29 mouse cellular contexts compared by ENCODE assay signal in the genomic region with DNA sequence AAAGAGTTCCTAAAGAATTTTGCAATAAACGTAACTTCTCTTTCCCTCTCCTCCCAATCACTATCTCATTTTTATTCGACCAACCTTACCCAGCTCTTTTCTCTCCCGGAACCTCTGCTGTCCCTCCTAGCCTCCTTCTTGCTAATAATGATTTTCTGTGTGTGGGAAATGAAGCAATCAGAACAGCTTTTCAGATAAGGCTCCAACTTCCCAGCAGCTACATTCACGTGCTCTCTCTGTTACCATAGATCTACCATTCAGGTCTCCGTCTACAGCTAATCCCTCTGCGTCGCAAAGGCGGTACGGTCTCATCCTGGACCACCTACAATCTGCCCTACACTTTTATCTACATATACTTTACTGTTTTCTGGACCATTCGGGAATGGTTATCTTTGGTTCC. TPM values are rescaled to one million over a fixed set of nuclear protein-coding genes. Genes with fewer than 3 reads are reported as not detected.
DNase-seq lines count a peak whose midpoint lies in the region; ATAC-seq and TF ChIP-seq lines count a peak whose summit lies in the region.
"Had no signal": no experiment of that assay in that cellular context is flagged by ENCODE, and none has a peak within 500 bp of the region (broad histone marks: within the 10 kb centered on the region; RNA-seq: fewer than 3 reads in every experiment).

No protein-coding gene starts in this region.

- H3K27me3 ChIP-seq in forebrain, embryonic 10.5 days (ENCODE audit: poor library complexity, severe bottlenecking): no peaks in the 10 kb centered on the region
- H3K27me3 ChIP-seq in forebrain, embryonic 11.5 days (ENCODE audit: control insufficient read depth, insufficient read depth, low read length): no peaks in the 10 kb centered on the region
- H3K27me3 ChIP-seq in midbrain, embryonic 11.5 days (ENCODE audit: control insufficient read depth, insufficient read depth, low read length): no peaks in the 10 kb centered on the region
- H3K27me3 ChIP-seq in midbrain, embryonic 13.5 days: no peaks in the 10 kb centered on the region
- H3K27me3 ChIP-seq in intestine, embryonic 16.5 days (replicated peaks; ENCODE audit: control insufficient read depth, insufficient read depth, low read length): no peaks in the 10 kb centered on the region
- H3K27me3 ChIP-seq: CH12.LX; forebrain, embryonic 13.5 days; heart, embryonic 12.5 days; heart, embryonic 15.5 days; hindbrain, embryonic 13.5 days; Patski had no signal

- no peak for DNase-seq in forebrain, embryonic 10.5 days (ENCODE audit: extremely low spot score, low spot score)
- no peak for DNase-seq in forebrain, embryonic 11.5 days (ENCODE audit: low spot score)
- peak; percentile 80 for DNase-seq in midbrain, embryonic 11.5 days (ENCODE audit: low spot score, missing footprints)
- peak; percentile 6 for DNase-seq in brain, embryonic 14.5 days (ENCODE audit: low read depth)
- no peak for DNase-seq in right cerebral cortex, postnatal 10 days (ENCODE audit: low spot score in 2 of 2)
- DNase-seq: adrenal gland, postnatal 10 days; adrenal gland, postnatal 36 days; B cell, adult 2 months; cerebellum, adult 11 months; cerebellum, adult 2 months; cerebellum, adult 9-11 months; cerebellum, postnatal 25 days; gastrocnemius, adult 2 months; gastrocnemius, postnatal 25 days; heart, adult 18-20 months; heart, postnatal 10 days; heart, postnatal 36 days had no signal

- no peak for ATAC-seq in forebrain, embryonic 11.5 days (replicated peaks; ENCODE audit: low FRiP score)
- no peak for ATAC-seq in midbrain, embryonic 11.5 days (ENCODE audit: low FRiP score)
- no peak for ATAC-seq in midbrain, embryonic 13.5 days
- peak; percentile 83 for ATAC-seq in intestine, embryonic 16.5 days
- ATAC-seq: forebrain, embryonic 13.5 days; forebrain, embryonic 16.5 days; hindbrain, embryonic 16.5 days; Patski had no signal

- no peaks in the 10 kb centered on the region for H3K9me3 ChIP-seq in forebrain, embryonic 10.5 days
- H3K9me3 ChIP-seq in forebrain, embryonic 11.5 days (ENCODE audit: control insufficient read depth, low read length): no peaks in the 10 kb centered on the region
- no peaks in the 10 kb centered on the region for H3K9me3 ChIP-seq in midbrain, embryonic 11.5 days (ENCODE audit: control insufficient read depth, low read length)
- H3K9me3 ChIP-seq in midbrain, embryonic 13.5 days: no peaks in the 10 kb centered on the region
- H3K9me3 ChIP-seq in intestine, embryonic 16.5 days (ENCODE audit: control insufficient read depth, low read length): no peaks in the 10 kb centered on the region
- H3K9me3 ChIP-seq: forebrain, embryonic 13.5 days; G1E; heart, embryonic 12.5 days; heart, embryonic 15.5 days; hindbrain, embryonic 10.5 days; hindbrain, embryonic 13.5 days had no signal

- H3K4me1 ChIP-seq in forebrain, embryonic 10.5 days: peaks cover 11% of the 10 kb centered on the region
- peaks cover 3% of the 10 kb centered on the region; the same call in 1 of the 2 replicates for H3K4me1 ChIP-seq in forebrain, embryonic 11.5 days (replicated peaks; ENCODE audit: control insufficient read depth, insufficient read depth, low read length)
- peaks cover 7% of the 10 kb centered on the region for H3K4me1 ChIP-seq in midbrain, embryonic 11.5 days (ENCODE audit: control insufficient read depth, insufficient read depth, low read length)
- no peaks in the 10 kb centered on the region for H3K4me1 ChIP-seq in midbrain, embryonic 13.5 days (replicated peaks)
- no peaks in the 10 kb centered on the region for H3K4me1 ChIP-seq in intestine, embryonic 16.5 days (ENCODE audit: control insufficient read depth, insufficient read depth, low read length)
- H3K4me1 ChIP-seq: forebrain, embryonic 13.5 days; heart, embryonic 12.5 days; heart, embryonic 15.5 days; hindbrain, embryonic 10.5 days; hindbrain, embryonic 13.5 days had no signal

- H3K27ac ChIP-seq in forebrain, embryonic 10.5 days: no peak overlapping the region
- H3K27ac ChIP-seq in forebrain, embryonic 11.5 days (ENCODE audit: low read depth, low read length): no peak overlapping the region
- no peak overlapping the region for H3K27ac ChIP-seq in midbrain, embryonic 11.5 days (ENCODE audit: low read depth, low read length)
- no peak overlapping the region for H3K27ac ChIP-seq in midbrain, embryonic 13.5 days
- H3K27ac ChIP-seq in intestine, embryonic 16.5 days (ENCODE audit: low read length): no peak overlapping the region
- H3K27ac ChIP-seq: forebrain, embryonic 13.5 days; gastrocnemius, adult 2 months; heart, embryonic 15.5 days; hindbrain, embryonic 10.5 days; hindbrain, embryonic 13.5 days had no signal

- no peak for TF ChIP-seq POLR2A in brain, embryonic 14.5 days (IDR thresholded peaks at IDR 0.05; ENCODE audit: borderline replicate concordance, extremely low read depth, insufficient read depth, insufficient read length, poor library complexity, severe bottlenecking)

- no peak overlapping the region for H3K9ac ChIP-seq in forebrain, embryonic 11.5 days (ENCODE audit: low read length)
- H3K9ac ChIP-seq in midbrain, embryonic 11.5 days (ENCODE audit: low read length): no peak overlapping the region
- H3K9ac ChIP-seq in midbrain, embryonic 13.5 days (replicated peaks): no peak overlapping the region
- no peak overlapping the region for H3K9ac ChIP-seq in intestine, embryonic 16.5 days (ENCODE audit: low read depth, low read length)
- H3K9ac ChIP-seq: forebrain, embryonic 13.5 days; heart, embryonic 12.5 days; heart, embryonic 15.5 days; hindbrain, embryonic 13.5 days had no signal

- no peak overlapping the region for H3K4me2 ChIP-seq in forebrain, embryonic 11.5 days (ENCODE audit: low read depth, low read length, severe bottlenecking)
- H3K4me2 ChIP-seq in midbrain, embryonic 11.5 days: no peak overlapping the region
- H3K4me2 ChIP-seq in midbrain, embryonic 13.5 days (replicated peaks): no peak overlapping the region
- H3K4me2 ChIP-seq in intestine, embryonic 16.5 days (ENCODE audit: low read depth, low read length): no peak overlapping the region
- H3K4me2 ChIP-seq: forebrain, embryonic 13.5 days; heart, embryonic 12.5 days; heart, embryonic 15.5 days; hindbrain, embryonic 13.5 days had no signal

- H3K36me3 ChIP-seq in forebrain, embryonic 10.5 days (replicated peaks): no peaks in the 10 kb centered on the region
- H3K36me3 ChIP-seq in forebrain, embryonic 11.5 days (ENCODE audit: control insufficient read depth, insufficient read depth, low read length): no peaks in the 10 kb centered on the region
- H3K36me3 ChIP-seq in midbrain, embryonic 11.5 days (ENCODE audit: control insufficient read depth, insufficient read depth, low read length): no peaks in the 10 kb centered on the region
- no peaks in the 10 kb centered on the region for H3K36me3 ChIP-seq in midbrain, embryonic 13.5 days
- H3K36me3 ChIP-seq in intestine, embryonic 16.5 days (ENCODE audit: control insufficient read depth, insufficient read depth, low read length): no peaks in the 10 kb centered on the region
- H3K36me3 ChIP-seq: G1E; heart, embryonic 12.5 days; heart, embryonic 15.5 days; hindbrain, embryonic 10.5 days; hindbrain, embryonic 13.5 days had no signal

- H3K4me3 ChIP-seq in forebrain, embryonic 10.5 days: 0 out of 2 replicates have a peak overlapping the region, but pooled peaks have one; percentile 0
- no peak overlapping the region for H3K4me3 ChIP-seq in forebrain, embryonic 11.5 days (ENCODE audit: low read depth, low read length)
- no peak overlapping the region for H3K4me3 ChIP-seq in midbrain, embryonic 11.5 days (ENCODE audit: low read depth, low read length)
- no peak overlapping the region for H3K4me3 ChIP-seq in midbrain, embryonic 13.5 days (replicated peaks)
- no peak overlapping the region for H3K4me3 ChIP-seq in intestine, embryonic 16.5 days (ENCODE audit: low read length)
- H3K4me3 ChIP-seq: forebrain, embryonic 13.5 days; gastrocnemius, adult 2 months; heart, embryonic 12.5 days; heart, embryonic 15.5 days; hindbrain, embryonic 10.5 days; hindbrain, embryonic 13.5 days had no signal

- TF ChIP-seq CTCF in brain, embryonic 14.5 days (IDR thresholded peaks at IDR 0.05; ENCODE audit: borderline replicate concordance, extremely low read depth, insufficient read depth, insufficient read length): no peak

- WGBS in forebrain, embryonic 10.5 days: 47% methylated on average over 10 of the region's 10 CpGs
- WGBS in forebrain, embryonic 11.5 days: 34% methylated on average over 10 of the region's 10 CpGs
- 36% methylated on average over 10 of the region's 10 CpGs for WGBS in midbrain, embryonic 11.5 days
- WGBS in midbrain, embryonic 13.5 days: 28% methylated on average over 10 of the region's 10 CpGs
- 61% methylated on average over 10 of the region's 10 CpGs for WGBS in intestine, embryonic 16.5 days

RNA-seq across cellular contexts. Expression of a gene that starts 8.8 kb away (rescaled TPM):
- 253 and 258 TPM in 2 replicates for polyA plus RNA-seq in forebrain, embryonic 10.5 days (2016; fragmentation: Nextera tagmentation; extraction: Ambion mirVana)
- polyA plus RNA-seq in forebrain, embryonic 11.5 days (2014; fragmentation: Nextera tagmentation; extraction: Ambion mirVana): 271 and 299 TPM in 2 replicates
- polyA plus RNA-seq in midbrain, embryonic 11.5 days (2014; fragmentation: Nextera tagmentation; extraction: Ambion mirVana): 340 and 357 TPM in 2 replicates
- polyA plus RNA-seq in midbrain, embryonic 13.5 days (2015; fragmentation: Nextera tagmentation; extraction: Ambion mirVana): 380 and 387 TPM in 2 replicates
- polyA plus RNA-seq in brain, embryonic 14.5 days (2012; rRNA removed): 90.4 and 103 TPM in 2 replicates
- polyA plus RNA-seq in intestine, embryonic 16.5 days (2015; fragmentation: Nextera tagmentation; extraction: Ambion mirVana): 309 and 322 TPM in 2 replicates

Comparison
In these comparisons a context has a peak if more than half of its experiments do, and no peak if none do; other contexts are left out.
1. DNase-seq: peak in midbrain, embryonic 11.5 days (single experiment) and brain, embryonic 14.5 days (single experiment); none in forebrain, embryonic 10.5 days (single experiment), forebrain, embryonic 11.5 days (single experiment) and right cerebral cortex, postnatal 10 days (0 of 2).